Mouse (Mus musculus): Measurements from ENCODE around the gene Bbs9.

Gene Bbs9

DNA sequence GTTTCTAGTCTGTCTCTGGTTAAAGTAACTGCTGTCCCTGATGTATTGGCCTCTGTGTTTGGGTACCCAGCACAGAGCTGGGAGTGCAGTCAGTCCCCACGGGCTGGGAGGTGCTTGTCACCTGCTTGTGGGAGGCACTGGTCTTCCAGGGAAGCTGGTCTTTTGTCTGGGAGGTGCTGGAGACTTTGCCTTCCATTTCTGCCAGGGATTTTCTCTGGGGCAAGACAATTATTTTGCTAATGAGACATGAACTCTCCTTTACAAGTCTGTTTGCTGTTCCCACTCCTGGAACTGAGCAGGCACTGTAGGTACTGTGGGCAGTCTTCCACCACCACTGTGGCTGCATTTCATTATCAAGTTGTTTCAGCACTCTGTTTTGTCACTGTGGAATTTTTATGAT is 223.0 kb downstream of the Bbs9 start:
- no peak for DNase-seq

- DNase-seq = no peak
Observed at GRCm38 (mm10) chr9:22702065-22702611, 226.6 kb downstream of the Bbs9 start.

DNA sequence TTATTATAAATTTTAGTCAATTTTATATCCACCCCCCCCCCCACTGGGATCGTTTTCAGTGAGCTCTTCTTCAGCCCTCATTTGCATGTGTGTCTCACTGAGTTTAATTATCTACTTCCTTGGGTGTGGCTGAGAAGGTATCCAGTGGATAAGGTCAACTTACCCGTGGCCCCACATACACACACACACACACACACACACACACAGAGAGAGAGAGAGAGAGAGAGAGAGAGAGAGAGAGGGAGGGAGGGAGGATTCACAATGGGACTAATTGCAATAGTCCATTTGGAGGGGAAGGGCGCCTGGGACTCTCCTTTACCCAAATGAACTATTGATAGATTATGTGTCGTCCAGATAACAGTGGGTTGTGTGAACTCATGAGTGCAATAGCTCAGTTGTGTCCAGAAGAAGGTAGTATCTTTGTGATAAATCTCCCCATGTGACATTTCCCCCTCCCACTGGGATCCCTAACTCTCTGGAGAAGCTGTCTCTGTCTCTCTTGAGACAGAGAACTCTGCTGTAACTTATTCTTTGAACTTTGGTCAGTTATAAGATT is 227.4 kb downstream of the Bbs9 start:
- no peak for DNase-seq

DNA sequence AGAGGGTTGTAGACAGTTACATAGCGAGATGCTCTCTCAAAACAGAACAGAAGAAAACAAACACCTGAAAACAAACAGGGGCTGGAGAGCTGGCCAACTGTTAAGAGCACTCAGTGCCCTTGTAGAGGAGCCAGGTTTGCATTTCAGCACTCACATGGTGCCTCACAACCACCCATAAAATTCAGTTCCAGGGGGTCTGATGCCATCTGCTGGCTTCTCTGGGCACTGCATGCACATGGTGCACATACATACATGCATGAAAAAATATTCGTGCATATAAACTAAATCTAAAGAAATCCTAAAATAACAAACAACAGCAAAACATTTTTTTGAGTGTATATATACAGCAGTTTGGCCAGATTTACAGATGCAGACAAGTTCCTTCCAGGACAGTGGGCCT is 228.0 kb downstream of the Bbs9 start:
- DNase-seq = no peak

GRCm38 (mm10) chr9:22707166-22707913 is 231.8 kb downstream of the Bbs9 start:
- no peak for DNase-seq

DNA sequence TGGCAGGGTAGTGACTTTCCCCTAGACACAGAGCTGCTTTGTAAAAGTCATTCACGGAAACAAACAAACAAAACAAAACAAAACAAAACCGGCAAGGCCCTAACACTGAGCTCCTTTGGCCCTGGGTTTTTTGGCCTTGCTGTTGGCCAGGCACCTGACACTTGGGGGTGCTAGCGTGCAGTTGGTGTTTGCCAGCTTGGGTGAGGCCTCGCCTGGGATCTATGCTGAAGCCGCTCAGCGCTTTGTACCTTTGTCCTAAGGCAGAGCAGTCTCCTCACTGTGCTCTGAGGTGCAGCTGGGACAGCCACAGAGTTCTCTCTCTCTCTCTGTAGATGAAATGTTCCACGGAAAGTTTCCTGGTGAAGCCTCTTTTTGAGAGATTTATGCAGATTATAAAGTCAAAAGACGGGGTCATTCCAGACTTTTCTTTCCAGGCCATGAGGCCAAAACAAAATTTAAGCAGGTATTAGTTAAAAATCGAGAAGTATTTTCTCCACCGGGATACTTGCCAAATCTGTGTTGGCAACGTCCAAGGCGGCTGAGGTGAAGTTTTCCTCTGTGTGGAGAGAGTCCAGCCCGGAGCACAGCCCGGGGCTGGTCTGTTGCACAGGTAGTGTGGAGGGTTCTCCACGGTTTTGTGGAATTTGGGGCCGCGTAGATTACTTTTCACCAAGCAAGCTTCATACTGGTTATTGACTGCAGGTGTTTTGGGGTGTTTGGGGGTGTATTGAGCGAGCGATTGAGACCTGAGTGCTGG is 233.6 kb downstream of the Bbs9 start:
- DNase-seq = peak; percentile 82

DNA sequence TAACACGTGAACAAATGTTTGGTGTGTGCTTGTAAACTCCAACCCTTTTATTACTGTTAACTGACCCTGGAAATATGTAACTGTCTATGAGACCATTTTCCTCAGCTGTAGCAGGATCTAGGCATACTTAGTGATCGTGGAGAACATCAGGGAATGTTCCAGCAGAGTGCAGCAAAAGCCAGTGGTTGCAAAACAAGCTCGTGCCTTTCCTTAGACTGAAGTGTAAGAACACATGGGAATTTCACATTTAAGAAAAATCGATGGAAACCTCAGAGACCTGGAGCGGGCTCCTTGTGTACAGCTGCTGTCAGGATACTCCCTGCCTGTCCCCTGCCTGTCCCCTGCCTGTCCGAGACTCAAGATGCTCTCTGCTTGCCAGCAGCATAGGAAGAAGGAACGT is 234.5 kb downstream of the Bbs9 start:
- peak; percentile 54 for DNase-seq

DNA sequence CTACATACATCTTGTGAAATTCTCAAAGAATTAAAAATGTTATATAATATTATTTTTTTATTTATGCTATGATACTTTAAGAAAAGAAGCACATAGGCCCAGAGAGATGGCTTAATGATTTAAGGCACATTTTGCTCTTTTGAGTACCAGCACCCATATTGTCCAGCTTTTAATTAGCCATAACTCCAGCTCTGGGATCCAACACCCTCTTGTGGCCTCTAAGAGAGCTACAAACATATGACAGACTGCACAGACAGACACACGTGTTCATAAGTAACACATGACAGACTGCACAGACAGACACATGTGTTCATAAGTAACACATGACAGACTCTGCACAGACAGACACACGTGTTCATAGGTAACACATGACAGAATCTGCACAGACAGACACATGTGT is 235.8 kb downstream of the Bbs9 start:
- no peak for DNase-seq

GRCm38 (mm10) chr9:22712743-22713142 is 237.2 kb downstream of the Bbs9 start:
- DNase-seq = peak; percentile 16

GRCm38 (mm10) chr9:22713286-22713685 is 237.8 kb downstream of the Bbs9 start:
- DNase-seq = peak; percentile 70

GRCm38 (mm10) chr9:22717583-22717982 is 242.1 kb downstream of the Bbs9 start:
- DNase-seq = no peak

DNA sequence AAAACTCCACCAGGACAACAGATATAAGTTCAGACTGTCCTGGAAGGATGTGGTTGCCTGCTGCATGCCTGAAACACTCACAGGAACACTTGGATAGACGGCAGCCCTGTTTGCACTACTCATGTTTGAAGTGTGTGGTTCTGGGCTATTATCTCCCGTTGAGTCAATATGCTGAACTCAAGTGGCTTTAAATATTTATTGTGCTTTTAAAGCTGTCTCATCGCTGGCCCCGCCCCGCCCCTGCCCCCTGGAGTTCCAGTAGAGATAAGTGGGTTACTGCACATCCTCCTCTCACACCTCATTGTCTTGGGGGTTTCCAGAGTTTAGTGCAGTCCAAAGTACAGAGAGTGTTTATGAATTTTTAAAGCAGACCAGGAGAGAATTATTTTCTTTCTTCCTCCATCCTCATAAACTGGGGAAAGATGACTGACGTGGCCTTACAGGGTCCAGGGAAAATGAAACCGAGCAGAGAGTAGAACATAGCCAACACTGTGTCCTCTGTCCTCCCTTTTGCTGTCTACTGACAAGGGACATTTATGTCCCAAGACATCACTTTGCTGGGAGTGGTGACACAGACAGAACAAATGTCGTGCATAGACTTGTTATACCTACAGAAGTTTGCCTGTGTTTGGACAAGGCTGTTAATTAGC is 242.8 kb downstream of the Bbs9 start:
- no peak for DNase-seq

- no peak for DNase-seq
Observed at GRCm38 (mm10) chr9:22732646-22733045, 257.1 kb downstream of the Bbs9 start.

GRCm38 (mm10) chr9:22734954-22735353 is 259.4 kb downstream of the Bbs9 start:
- DNase-seq = no peak

DNA sequence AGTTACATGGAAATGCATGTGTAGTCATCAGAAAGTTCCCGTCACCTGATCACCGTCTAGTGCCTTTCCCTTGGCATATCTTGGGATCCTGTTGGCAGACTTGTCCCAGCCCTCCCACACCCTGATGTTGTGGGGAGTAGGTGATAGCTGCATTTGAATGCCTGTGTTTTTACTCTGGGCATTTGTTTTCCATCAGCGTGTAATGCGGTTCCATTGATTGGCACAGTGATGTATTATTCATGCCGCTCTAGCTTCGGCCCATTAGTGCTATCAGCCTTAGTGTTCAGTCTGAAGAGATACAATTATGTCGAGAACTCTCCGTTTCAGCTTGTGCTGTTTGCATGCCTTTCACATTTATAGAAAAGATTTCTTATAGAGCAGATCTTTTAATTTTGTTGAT is 259.9 kb downstream of the Bbs9 start:
- no peak for DNase-seq

GRCm38 (mm10) chr9:22737893-22738292 is 262.4 kb downstream of the Bbs9 start:
- DNase-seq = no peak

DNA sequence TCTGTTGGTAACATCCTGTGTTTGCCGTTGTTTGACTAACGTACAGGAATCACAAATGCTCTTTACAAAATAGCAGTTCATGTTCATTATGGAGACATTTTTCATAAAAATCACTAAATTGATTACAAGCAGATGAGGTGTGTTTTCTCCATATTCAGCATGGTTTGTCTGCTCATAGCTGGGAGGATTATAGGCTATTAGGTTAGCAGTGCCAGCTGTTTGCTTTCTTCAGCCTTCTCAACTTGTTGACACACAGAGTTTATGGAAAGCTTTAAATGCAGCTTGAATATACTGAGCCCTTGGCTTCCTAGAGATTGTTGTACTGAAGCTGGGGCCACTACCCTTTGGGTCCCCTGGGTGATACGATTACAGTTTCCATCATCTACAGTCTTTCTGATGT is 263.3 kb downstream of the Bbs9 start:
- DNase-seq = no peak

DNA sequence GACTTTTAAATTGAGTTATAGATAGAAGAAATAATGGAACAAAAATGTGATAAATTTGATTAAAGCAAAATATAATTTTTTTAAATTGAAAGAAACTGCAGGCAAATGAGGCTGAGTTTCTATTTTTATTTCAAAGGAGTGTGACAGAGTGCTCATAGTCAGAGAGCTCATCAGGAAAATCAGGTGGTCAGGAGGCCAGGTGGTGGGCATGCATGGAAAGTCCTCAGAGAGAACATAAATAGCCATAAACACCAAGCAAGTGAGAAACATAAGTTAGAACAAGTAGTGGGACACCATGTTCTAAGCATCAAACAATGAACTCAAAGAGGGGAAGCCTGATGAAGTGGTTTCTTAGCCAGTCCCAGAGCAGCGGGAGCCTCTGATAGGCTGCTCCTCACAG is 266.5 kb downstream of the Bbs9 start:
- DNase-seq = no peak

GRCm38 (mm10) chr9:22748617-22749016 is 273.1 kb downstream of the Bbs9 start:
- DNase-seq = peak; percentile 34

- no peak for DNase-seq
Observed at GRCm38 (mm10) chr9:22750779-22751545, 275.4 kb downstream of the Bbs9 start.

GRCm38 (mm10) chr9:22751546-22751929 is 276.0 kb downstream of the Bbs9 start:
- no peak for DNase-seq

DNA sequence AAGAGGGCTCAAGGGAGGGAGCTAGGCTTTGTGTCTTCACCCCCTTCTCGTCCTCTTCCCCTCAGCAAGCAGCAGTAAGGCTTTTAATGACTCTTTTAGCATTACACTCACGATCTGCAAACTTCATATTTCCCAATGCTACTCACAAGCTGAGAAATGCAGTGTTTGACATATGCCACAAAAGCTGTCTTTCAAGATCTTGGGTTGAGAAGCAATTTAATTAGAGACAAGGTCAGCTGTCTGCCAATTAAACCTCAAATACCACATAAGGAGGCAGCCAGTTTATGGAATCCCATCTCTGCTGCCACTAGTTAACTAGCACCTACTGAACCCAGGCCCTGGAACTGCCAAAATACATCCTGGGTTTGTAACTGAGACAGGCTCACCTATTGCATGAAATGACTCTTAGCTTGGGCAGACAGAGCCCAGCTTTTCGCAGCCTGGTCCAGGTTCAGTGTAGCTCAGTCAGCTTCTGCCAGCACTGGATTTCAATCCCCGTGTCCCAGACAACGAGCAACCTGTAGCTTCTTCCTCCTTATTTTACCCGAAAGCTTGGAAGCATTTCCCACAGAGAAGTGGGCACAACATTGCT is 278.7 kb downstream of the Bbs9 start:
- no peak for DNase-seq

All from kidney, postnatal 10 days (tissue).